Mouse (Mus musculus): ENCODE data around the gene Pfas. TPM values are rescaled to one million over a fixed set of nuclear protein-coding genes. Genes with fewer than 3 reads are reported as not detected.

Gene Pfas
- polyA plus RNA-seq, 1 experiment from 2014 or later = 27.5 TPM

DNA sequence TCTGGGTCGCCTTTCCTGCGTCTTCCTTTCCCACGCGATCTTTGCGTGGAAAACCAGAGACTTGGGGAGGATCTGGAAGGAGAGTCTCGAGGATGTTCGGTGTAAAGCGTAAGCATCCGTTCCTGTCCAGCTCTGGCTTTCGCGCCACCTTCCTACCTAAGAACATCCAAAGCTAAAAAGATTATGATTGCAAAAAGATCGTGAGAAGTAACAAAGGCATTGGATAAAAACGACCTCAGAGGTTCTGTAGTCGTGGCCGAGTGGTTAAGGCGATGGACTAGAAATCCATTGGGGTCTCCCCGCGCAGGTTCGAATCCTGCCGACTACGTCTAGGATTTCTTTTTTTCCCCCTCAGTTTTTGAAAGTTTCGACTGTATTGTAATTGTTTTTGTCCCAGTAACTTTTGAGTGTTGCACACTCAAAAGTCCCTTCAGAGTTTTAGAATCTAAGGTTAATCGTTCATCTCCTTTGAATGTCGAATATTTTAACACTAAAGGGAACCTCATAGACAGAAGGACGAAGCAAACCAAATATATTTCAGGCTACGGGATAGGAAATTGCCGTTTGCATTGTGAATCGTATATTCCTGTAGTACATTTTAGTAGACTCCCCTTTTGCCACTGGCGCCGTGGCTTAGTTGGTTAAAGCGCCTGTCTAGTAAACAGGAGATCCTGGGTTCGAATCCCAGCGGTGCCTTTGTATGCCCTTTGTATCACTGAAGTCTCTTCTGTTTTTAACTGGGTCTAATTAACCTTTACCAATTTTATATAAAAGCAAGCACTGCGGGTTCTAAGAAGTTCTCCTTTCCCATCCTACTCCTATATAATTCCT lies 29.2 kb upstream of the Pfas start:
- H3K27ac ChIP-seq (replicated peaks) = peak overlapping the region; percentile 92
- no peaks in the 10 kb centered on the region for H3K27me3 ChIP-seq
- H3K4me3 ChIP-seq (replicated peaks) = peak overlapping the region; percentile 78
- ATAC-seq (ENCODE audit: insufficient number of reproducible peaks, low FRiP score, low TSS enrichment, low read depth) = 0 out of 2 replicates have a peak, but pooled peaks have one; percentile 17
- peaks cover 32% of the 10 kb centered on the region for H3K36me3 ChIP-seq
- H3K4me1 ChIP-seq = peaks cover 28% of the 10 kb centered on the region
- H3K4me2 ChIP-seq (replicated peaks) = peak overlapping the region; percentile 55
- WGBS = under 1% methylated on average over 34 of the region's 34 CpGs
- H3K9me3 ChIP-seq (replicated peaks) = no peaks in the 10 kb centered on the region
- peak overlapping the region; percentile 74 for H3K9ac ChIP-seq

- H3K36me3 ChIP-seq = peaks cover 37% of the 10 kb centered on the region
- ATAC-seq (ENCODE audit: insufficient number of reproducible peaks, low FRiP score, low TSS enrichment, low read depth) = no peak
- peak overlapping the region; percentile 74 for H3K9ac ChIP-seq
- peak overlapping the region; percentile 92 for H3K27ac ChIP-seq (replicated peaks)
- WGBS = 8% methylated on average over 20 of the region's 20 CpGs
- peak overlapping the region; percentile 78 for H3K4me3 ChIP-seq (replicated peaks)
- peaks cover 28% of the 10 kb centered on the region for H3K4me1 ChIP-seq
- H3K27me3 ChIP-seq = no peaks in the 10 kb centered on the region
- no peaks in the 10 kb centered on the region for H3K9me3 ChIP-seq (replicated peaks)
- H3K4me2 ChIP-seq (replicated peaks) = peak overlapping the region; percentile 55
These were observed 28.4 kb upstream of the Pfas start for GRCm38 (mm10) chr11:69036486-69037230.

DNA sequence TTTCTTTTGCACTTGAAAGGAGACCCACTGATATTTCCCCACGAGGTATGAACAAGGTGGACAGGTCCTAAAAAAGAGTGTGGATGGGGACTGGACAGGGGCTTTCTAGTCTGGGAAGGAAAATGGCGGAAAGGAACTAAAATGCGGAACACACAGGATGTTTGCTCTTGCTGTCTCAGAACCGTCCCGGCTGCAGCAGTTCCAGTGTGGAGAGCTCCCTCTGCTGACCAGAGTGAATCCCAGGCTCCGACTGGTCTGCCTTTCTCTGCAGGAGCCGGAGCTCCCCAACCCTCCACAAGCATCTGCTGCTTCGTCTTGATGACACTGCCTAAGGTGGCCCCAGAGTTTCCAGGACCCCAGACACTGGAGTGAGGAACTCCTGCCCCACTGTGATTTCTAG lies 27.6 kb upstream of the Pfas start:
- Histone ChIP-seq H3K4me3 (replicated peaks) (peak overlapping the region; percentile 10; the same call in 1 of the 2 replicates), H3K4me2 (replicated peaks) (peak overlapping the region; percentile 55), H3K27ac (replicated peaks) (peak overlapping the region; percentile 92), H3K4me1 (peaks cover 28% of the 10 kb centered on the region), H3K27me3 (no peaks in the 10 kb centered on the region), H3K36me3 (peaks cover 45% of the 10 kb centered on the region), H3K9me3 (replicated peaks) (no peaks in the 10 kb centered on the region), H3K9ac (no peak overlapping the region)
- ATAC-seq (ENCODE audit: insufficient number of reproducible peaks, low FRiP score, low TSS enrichment, low read depth) = peak; percentile 34; the same call in 1 of the 2 replicates
- WGBS = 4% methylated on average over 8 of the region's 8 CpGs

- H3K4me1 ChIP-seq = peaks cover 28% of the 10 kb centered on the region
- WGBS = 81% methylated on average over 9 of the region's 9 CpGs
- H3K27ac ChIP-seq (replicated peaks) = peak overlapping the region; percentile 78
- no peaks in the 10 kb centered on the region for H3K27me3 ChIP-seq
- H3K36me3 ChIP-seq = peaks cover 50% of the 10 kb centered on the region
- no peaks in the 10 kb centered on the region for H3K9me3 ChIP-seq (replicated peaks)
- peak overlapping the region; percentile 10; the same call in 1 of the 2 replicates for H3K4me3 ChIP-seq (replicated peaks)
- no peak for ATAC-seq (ENCODE audit: insufficient number of reproducible peaks, low FRiP score, low TSS enrichment, low read depth)
- H3K4me2 ChIP-seq (replicated peaks) = peak overlapping the region; percentile 55; the same call in 1 of the 2 replicates
- H3K9ac ChIP-seq = no peak overlapping the region
These were observed 27.2 kb upstream of the Pfas start for GRCm38 (mm10) chr11:69035411-69035810.

DNA sequence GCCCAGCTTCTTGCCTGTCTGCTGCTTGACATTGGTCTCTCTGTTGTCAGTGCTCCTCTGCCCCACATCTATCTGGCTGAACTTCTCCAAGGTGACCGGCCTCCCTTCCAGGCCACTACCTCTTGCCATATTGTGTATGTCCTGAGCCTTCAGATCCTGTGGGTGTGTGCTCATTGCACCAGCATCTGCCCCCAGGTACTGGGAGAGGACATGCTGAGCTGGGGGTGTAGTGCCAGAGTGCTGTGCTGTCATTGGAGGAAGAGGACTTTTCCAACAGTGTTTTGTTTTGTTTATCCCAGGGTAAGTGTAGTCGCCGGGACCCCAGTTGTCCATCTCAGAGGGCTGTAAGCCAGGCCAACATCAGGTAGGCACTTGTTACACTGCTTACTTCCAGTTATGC lies 26.3 kb upstream of the Pfas start:
- WGBS = 87% methylated on average over 3 of the region's 3 CpGs
- Histone ChIP-seq H3K27me3 (no peaks in the 10 kb centered on the region), H3K27ac (replicated peaks) (no peak overlapping the region), H3K4me1 (peaks cover 27% of the 10 kb centered on the region), H3K9me3 (replicated peaks) (no peaks in the 10 kb centered on the region), H3K4me3 (replicated peaks) (no peak overlapping the region), H3K36me3 (peaks cover 58% of the 10 kb centered on the region), H3K9ac (no peak overlapping the region), H3K4me2 (replicated peaks) (no peak overlapping the region)
- no peak for ATAC-seq (ENCODE audit: insufficient number of reproducible peaks, low FRiP score, low TSS enrichment, low read depth)

DNA sequence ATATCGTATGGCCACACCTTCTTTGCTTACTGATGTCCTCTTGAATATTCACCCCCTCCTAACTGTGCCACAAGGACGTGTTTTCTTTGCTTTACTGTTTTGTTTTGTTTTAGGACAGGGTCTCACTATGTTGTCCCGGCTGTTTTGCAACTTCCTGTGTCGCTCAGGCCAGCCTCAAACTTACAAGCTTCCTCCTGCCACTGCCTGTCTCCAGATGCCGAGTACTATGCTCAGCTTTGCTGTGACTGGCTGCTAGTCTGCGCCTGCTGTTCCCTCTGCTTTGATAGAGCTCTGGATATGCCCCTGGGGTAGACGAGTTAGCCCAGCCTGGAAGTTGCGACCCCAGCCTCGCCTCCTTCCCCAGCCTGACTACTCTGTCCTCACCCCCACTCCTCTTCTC lies 25.3 kb upstream of the Pfas start:
- H3K27ac ChIP-seq (replicated peaks) = no peak overlapping the region
- peaks cover 68% of the 10 kb centered on the region for H3K36me3 ChIP-seq
- H3K4me1 ChIP-seq = peaks cover 17% of the 10 kb centered on the region
- ATAC-seq (ENCODE audit: insufficient number of reproducible peaks, low FRiP score, low TSS enrichment, low read depth) = no peak
- H3K4me2 ChIP-seq (replicated peaks) = no peak overlapping the region
- no peak overlapping the region for H3K9ac ChIP-seq
- no peaks in the 10 kb centered on the region for H3K27me3 ChIP-seq
- H3K4me3 ChIP-seq (replicated peaks) = no peak overlapping the region
- 59% methylated on average over 9 of the region's 9 CpGs for WGBS
- H3K9me3 ChIP-seq (replicated peaks) = no peaks in the 10 kb centered on the region

GRCm38 (mm10) chr11:69028805-69029204 lies 20.5 kb upstream of the Pfas start:
- Histone ChIP-seq H3K9ac (no peak overlapping the region), H3K36me3 (peaks cover 98% of the 10 kb centered on the region), H3K27me3 (no peaks in the 10 kb centered on the region), H3K4me1 (no peaks in the 10 kb centered on the region), H3K4me3 (replicated peaks) (no peak overlapping the region), H3K27ac (replicated peaks) (no peak overlapping the region), H3K4me2 (replicated peaks) (no peak overlapping the region), H3K9me3 (replicated peaks) (no peaks in the 10 kb centered on the region)
- 69% methylated on average over 2 of the region's 2 CpGs for WGBS
- no peak for ATAC-seq (ENCODE audit: insufficient number of reproducible peaks, low FRiP score, low TSS enrichment, low read depth)

DNA sequence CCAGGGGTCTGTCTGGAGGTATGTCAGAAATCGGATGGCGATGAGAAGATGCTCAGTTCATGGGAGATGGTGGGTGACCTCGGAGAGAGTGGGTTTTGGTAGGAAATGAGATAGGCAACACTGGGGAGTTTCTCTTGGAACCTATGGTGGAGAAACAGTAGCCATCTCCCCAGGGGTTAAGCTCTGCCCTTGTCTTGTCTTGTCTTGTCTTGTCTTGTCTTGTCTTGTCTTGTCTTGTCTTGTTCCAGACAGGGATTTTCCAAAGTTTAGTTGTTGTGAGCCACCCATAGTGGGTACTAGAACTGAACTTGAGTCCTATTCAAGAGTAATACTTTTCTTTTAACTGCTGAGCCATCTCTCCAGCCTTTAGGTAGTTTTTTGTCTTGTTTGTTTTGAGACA lies 18.3 kb upstream of the Pfas start:
- Histone ChIP-seq H3K9me3 (replicated peaks) (no peaks in the 10 kb centered on the region), H3K4me2 (replicated peaks) (no peak overlapping the region), H3K27me3 (no peaks in the 10 kb centered on the region), H3K4me3 (replicated peaks) (no peak overlapping the region), H3K27ac (replicated peaks) (0 out of 2 replicates have a peak overlapping the region, but pooled peaks have one; percentile 7), H3K36me3 (peaks cover 100% of the 10 kb centered on the region), H3K9ac (no peak overlapping the region), H3K4me1 (no peaks in the 10 kb centered on the region)
- 87% methylated on average over 3 of the region's 3 CpGs for WGBS
- ATAC-seq (ENCODE audit: insufficient number of reproducible peaks, low FRiP score, low TSS enrichment, low read depth) = no peak

GRCm38 (mm10) chr11:69020691-69021090 lies 12.4 kb upstream of the Pfas start:
- H3K36me3 ChIP-seq = peaks cover 41% of the 10 kb centered on the region
- no peak overlapping the region for H3K4me2 ChIP-seq (replicated peaks)
- H3K27ac ChIP-seq (replicated peaks) = no peak overlapping the region
- no peaks in the 10 kb centered on the region for H3K9me3 ChIP-seq (replicated peaks)
- no peak for ATAC-seq (ENCODE audit: insufficient number of reproducible peaks, low FRiP score, low TSS enrichment, low read depth)
- no peak overlapping the region for H3K9ac ChIP-seq
- no peak overlapping the region for H3K4me3 ChIP-seq (replicated peaks)
- no peaks in the 10 kb centered on the region for H3K27me3 ChIP-seq
- peaks cover 7% of the 10 kb centered on the region for H3K4me1 ChIP-seq

DNA sequence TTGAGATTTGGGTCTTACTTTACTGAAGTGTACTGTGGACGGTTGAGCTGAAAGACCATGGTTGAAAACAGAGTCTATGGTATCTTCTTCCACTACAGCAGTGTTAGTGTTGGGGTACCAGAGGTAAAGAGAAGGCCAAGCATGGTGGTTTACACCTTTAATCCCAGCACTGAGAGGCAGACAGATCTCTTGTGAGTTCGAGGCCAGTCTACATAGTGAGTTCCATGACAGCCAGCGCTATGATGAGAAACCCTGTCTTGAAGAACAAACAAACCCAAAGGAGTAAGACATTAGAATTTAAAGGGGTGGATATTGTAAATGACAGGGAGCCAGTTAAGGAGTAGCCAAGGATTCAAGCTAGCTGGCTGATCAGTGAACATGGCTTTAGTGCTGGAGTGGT lies 8.5 kb upstream of the Pfas start:
- ATAC-seq (ENCODE audit: insufficient number of reproducible peaks, low FRiP score, low TSS enrichment, low read depth) = no peak
- Histone ChIP-seq H3K9me3 (replicated peaks) (no peaks in the 10 kb centered on the region), H3K36me3 (peaks cover 2% of the 10 kb centered on the region), H3K4me3 (replicated peaks) (peak overlapping the region; percentile 69), H3K4me2 (replicated peaks) (peak overlapping the region; percentile 55), H3K27ac (replicated peaks) (peak overlapping the region; percentile 96), H3K9ac (0 out of 2 replicates have a peak overlapping the region, but pooled peaks have one; percentile 52), H3K27me3 (no peaks in the 10 kb centered on the region), H3K4me1 (peaks cover 14% of the 10 kb centered on the region)
- 58% methylated on average over 3 of the region's 3 CpGs for WGBS

DNA sequence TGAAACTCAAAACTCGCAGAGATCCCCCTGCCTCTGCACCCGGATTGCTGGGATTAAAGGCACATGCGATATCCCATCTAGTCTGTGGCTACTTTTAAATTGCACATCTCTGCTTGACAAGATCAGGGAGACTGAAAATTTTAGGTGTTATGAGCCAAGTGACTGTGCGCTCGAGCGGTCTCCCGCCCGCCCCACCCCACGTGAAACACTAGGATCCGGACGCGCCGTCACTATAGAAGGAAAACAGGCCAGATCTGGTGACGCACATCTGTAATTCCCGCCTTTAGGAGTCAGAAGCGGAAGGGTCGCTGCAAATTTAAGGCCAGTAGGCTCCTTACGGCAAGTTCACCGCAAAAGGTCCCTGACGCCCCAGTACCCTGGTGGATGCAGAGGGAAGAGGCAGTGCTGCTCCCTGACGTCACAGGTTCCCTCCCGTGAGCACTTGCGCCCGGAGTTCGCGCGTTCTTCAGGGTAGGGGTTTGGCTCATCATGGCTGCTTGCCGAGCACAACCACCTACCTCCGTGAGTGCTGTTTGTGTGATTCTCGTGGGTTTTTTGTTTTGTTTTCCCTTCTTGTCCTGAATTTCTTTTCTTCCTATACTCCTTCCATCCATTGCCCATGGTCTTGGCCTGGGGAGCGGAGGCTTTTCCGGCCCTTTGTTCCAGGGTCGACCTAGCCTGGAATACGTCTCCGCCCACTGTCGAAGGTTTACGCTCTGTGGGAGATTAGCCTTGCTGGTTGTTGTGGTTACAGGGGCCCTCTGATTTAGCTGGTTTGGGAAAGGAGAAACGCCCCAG lies 7.6 kb upstream of the Pfas start, which contains the start of gene Ctc1:
Gene Ctc1, plus strand, starts transcription at position 268 of the 798 bp plus-strand sequence.
- H3K27ac ChIP-seq (replicated peaks) = peak within 1 kb of the TSS; percentile 96
- H3K27me3 ChIP-seq = no peaks in the 10 kb centered on the region
- peaks cover 22% of the 10 kb centered on the region for H3K4me1 ChIP-seq
- WGBS = 2% methylated on average over 38 of the region's 38 CpGs
- H3K9ac ChIP-seq = peak within 1 kb of the TSS; percentile 52
- H3K4me3 ChIP-seq (replicated peaks) = peak within 1 kb of the TSS; percentile 69
- ATAC-seq (ENCODE audit: insufficient number of reproducible peaks, low FRiP score, low TSS enrichment, low read depth) = peak; percentile 93
- no peaks in the 10 kb centered on the region for H3K9me3 ChIP-seq (replicated peaks)
- peak within 1 kb of the TSS; percentile 55 for H3K4me2 ChIP-seq (replicated peaks)
- H3K36me3 ChIP-seq = no peaks in the 10 kb centered on the region

Measured in embryonic facial prominence, embryonic 15.5 days (tissue).